Mouse (Mus musculus): ENCODE results near the gene Entpd1. TPM values are rescaled to one million over a fixed set of nuclear protein-coding genes. Genes with fewer than 3 reads are reported as not detected.
"Not testable (repeated sequence)": the region's sequence is repeated elsewhere in the genome, so short reads cannot be mapped to it uniquely, and the experiment has no call there.

Gene Entpd1
- polyA plus RNA-seq, 1 experiment from 2014 or later: 10.0 TPM

DNA sequence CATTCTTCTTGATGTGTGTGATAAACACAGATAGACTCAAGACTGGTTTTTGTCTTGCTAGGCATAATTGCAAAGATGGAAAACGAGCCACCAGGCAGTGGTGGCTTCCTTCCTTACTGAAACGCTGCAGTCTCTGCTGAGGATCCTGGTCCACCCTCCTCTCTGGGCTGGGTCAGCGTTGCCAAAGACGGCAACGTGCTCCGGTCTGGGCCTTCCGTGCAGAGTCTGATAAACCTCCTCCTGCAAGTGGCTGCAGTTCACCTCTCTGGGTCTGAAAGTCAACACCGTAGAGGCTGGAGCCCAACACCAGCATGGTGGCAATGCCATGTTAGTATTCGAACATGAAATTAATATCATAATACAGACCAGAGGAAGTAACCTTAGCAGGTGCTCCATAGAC lies 7.0 kb upstream of the Entpd1 start:
- no peaks in the 10 kb centered on the region for H3K9me3 ChIP-seq (ENCODE audit: control insufficient read depth, low read length)
- no peaks in the 10 kb centered on the region for H3K27me3 ChIP-seq (ENCODE audit: control insufficient read depth, insufficient read depth, low read length)
- H3K36me3 ChIP-seq (ENCODE audit: control insufficient read depth, insufficient read depth, low read length): peaks cover 5% of the 10 kb centered on the region; the same call in 1 of the 2 replicates
- no peak overlapping the region for H3K9ac ChIP-seq (ENCODE audit: low read length)
- DNase-seq (ENCODE audit: low spot score) (no peak), ATAC-seq (ENCODE audit: low FRiP score, low TSS enrichment) (no peak)
- no peaks in the 10 kb centered on the region for H3K4me1 ChIP-seq (replicated peaks; ENCODE audit: control insufficient read depth, insufficient read depth)
- no peak overlapping the region for H3K4me2 ChIP-seq (replicated peaks; ENCODE audit: low read depth)
- WGBS: 90% methylated on average over 9 of the region's 9 CpGs
- TF ChIP-seq EP300 (optimal IDR thresholded peaks at IDR 0.05): no peak
- TF ChIP-seq CTCF (IDR thresholded peaks at IDR 0.05; ENCODE audit: low read depth): no peak
- H3K27ac ChIP-seq (replicated peaks): no peak overlapping the region
- H3K4me3 ChIP-seq (ENCODE audit: low read depth, low read length): no peak overlapping the region

- no peak for DNase-seq (ENCODE audit: low spot score)
- 84% methylated on average over 6 of the region's 6 CpGs for WGBS
- H3K36me3 ChIP-seq (ENCODE audit: control insufficient read depth, insufficient read depth, low read length): peaks cover 5% of the 10 kb centered on the region; the same call in 1 of the 2 replicates
Measured at GRCm38 (mm10) chr19:40607676-40608075, 4.5 kb upstream of the Entpd1 start.

DNA sequence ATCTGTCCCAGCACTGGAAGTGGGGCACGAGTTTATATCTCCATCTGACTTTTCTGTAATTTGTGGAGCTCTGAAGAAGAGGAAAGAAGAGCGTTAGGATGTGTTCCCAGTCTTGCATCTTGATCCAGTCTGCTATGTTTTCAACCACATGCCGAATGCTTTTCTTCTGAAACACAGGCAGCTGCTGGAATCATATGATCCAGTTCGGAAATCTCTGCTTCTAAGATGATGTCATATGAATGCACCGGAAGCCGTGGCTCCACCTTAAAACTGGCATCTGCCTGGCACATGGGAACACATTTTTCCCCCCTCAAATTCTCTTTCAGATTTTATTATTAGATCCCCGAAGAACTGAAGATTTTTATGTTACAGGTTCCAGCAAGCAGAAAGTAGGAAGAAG lies 2.6 kb downstream of the Entpd1 start:
- TF ChIP-seq CTCF (IDR thresholded peaks at IDR 0.05; ENCODE audit: low read depth) (no peak), EP300 (optimal IDR thresholded peaks at IDR 0.05) (no peak)
- Histone ChIP-seq H3K4me2 (replicated peaks; ENCODE audit: low read depth) (no peak overlapping the region), H3K9me3 (ENCODE audit: control insufficient read depth, low read length) (no peaks in the 10 kb centered on the region), H3K27ac (replicated peaks) (no peak overlapping the region), H3K4me1 (replicated peaks; ENCODE audit: control insufficient read depth, insufficient read depth) (no peaks in the 10 kb centered on the region), H3K4me3 (ENCODE audit: low read depth, low read length) (no peak overlapping the region), H3K9ac (ENCODE audit: low read length) (no peak overlapping the region), H3K27me3 (ENCODE audit: control insufficient read depth, insufficient read depth, low read length) (no peaks in the 10 kb centered on the region), H3K36me3 (ENCODE audit: control insufficient read depth, insufficient read depth, low read length) (no peaks in the 10 kb centered on the region)
- ATAC-seq (ENCODE audit: low FRiP score, low TSS enrichment) (no peak), DNase-seq (ENCODE audit: low spot score) (no peak)
- WGBS: 58% methylated on average over 7 of the region's 7 CpGs

More at GRCm38 (mm10) chr19:40607676-40608075, 4.5 kb upstream of the Entpd1 start:
- H3K4me3 ChIP-seq (ENCODE audit: low read depth, low read length): no peak overlapping the region
- no peak for ATAC-seq (ENCODE audit: low FRiP score, low TSS enrichment)
- TF ChIP-seq CTCF (IDR thresholded peaks at IDR 0.05; ENCODE audit: low read depth) (no peak), EP300 (optimal IDR thresholded peaks at IDR 0.05) (no peak)
- H3K9ac ChIP-seq (ENCODE audit: low read length): no peak overlapping the region
- no peaks in the 10 kb centered on the region for H3K9me3 ChIP-seq (ENCODE audit: control insufficient read depth, low read length)
- H3K4me1 ChIP-seq (replicated peaks; ENCODE audit: control insufficient read depth, insufficient read depth): no peaks in the 10 kb centered on the region
- no peak overlapping the region for H3K27ac ChIP-seq (replicated peaks)
- H3K4me2 ChIP-seq (replicated peaks; ENCODE audit: low read depth): no peak overlapping the region
- H3K27me3 ChIP-seq (ENCODE audit: control insufficient read depth, insufficient read depth, low read length): no peaks in the 10 kb centered on the region

GRCm38 (mm10) chr19:40616021-40616420 lies 3.9 kb downstream of the Entpd1 start:
- no peaks in the 10 kb centered on the region for H3K36me3 ChIP-seq (ENCODE audit: control insufficient read depth, insufficient read depth, low read length)
- no peak for DNase-seq (ENCODE audit: low spot score)
- no peaks in the 10 kb centered on the region for H3K9me3 ChIP-seq (ENCODE audit: control insufficient read depth, low read length)
- 74% methylated on average over 7 of the region's 7 CpGs for WGBS
- H3K9ac ChIP-seq (ENCODE audit: low read length): no peak overlapping the region
- no peak for TF ChIP-seq EP300 (optimal IDR thresholded peaks at IDR 0.05)
- TF ChIP-seq CTCF (IDR thresholded peaks at IDR 0.05; ENCODE audit: low read depth): no peak
- no peak overlapping the region for H3K4me2 ChIP-seq (replicated peaks; ENCODE audit: low read depth)
- no peak overlapping the region for H3K27ac ChIP-seq (replicated peaks)
- no peaks in the 10 kb centered on the region for H3K4me1 ChIP-seq (replicated peaks; ENCODE audit: control insufficient read depth, insufficient read depth)
- H3K4me3 ChIP-seq (ENCODE audit: low read depth, low read length): no peak overlapping the region
- no peaks in the 10 kb centered on the region for H3K27me3 ChIP-seq (ENCODE audit: control insufficient read depth, insufficient read depth, low read length)
- no peak for ATAC-seq (ENCODE audit: low FRiP score, low TSS enrichment)

- H3K27ac ChIP-seq (replicated peaks); H3K27me3 ChIP-seq (ENCODE audit: control insufficient read depth, insufficient read depth, low read length); ATAC-seq (ENCODE audit: low FRiP score, low TSS enrichment); DNase-seq (ENCODE audit: low spot score); H3K4me1 ChIP-seq (replicated peaks; ENCODE audit: control insufficient read depth, insufficient read depth); H3K4me3 ChIP-seq (ENCODE audit: low read depth, low read length); H3K9ac ChIP-seq (ENCODE audit: low read length); H3K9me3 ChIP-seq (ENCODE audit: control insufficient read depth, low read length); H3K4me2 ChIP-seq (replicated peaks; ENCODE audit: low read depth); H3K36me3 ChIP-seq (ENCODE audit: control insufficient read depth, insufficient read depth, low read length): not testable (repeated sequence)
- 55% methylated on average over 9 of the region's 26 CpGs for WGBS
Measured at GRCm38 (mm10) chr19:40621616-40622015, 9.4 kb downstream of the Entpd1 start.

DNA sequence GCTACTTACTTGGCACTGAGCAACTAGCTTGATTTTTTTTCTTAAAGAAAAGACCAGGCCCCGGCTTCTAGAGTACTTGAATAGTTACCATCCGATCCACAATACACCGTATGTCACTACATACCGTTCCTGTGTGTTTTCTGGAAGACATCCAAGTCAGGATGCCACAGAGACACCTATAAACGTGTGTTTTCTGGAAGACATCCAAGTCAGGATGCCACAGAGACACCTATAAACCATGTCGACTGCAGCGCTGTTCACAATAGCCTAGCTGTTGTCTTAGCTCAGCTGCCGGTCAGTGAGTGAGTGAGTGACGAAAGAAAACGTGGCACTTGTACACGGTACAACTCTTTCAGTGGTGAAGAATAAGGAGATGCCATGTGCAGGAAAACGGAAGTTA lies 13.8 kb downstream of the Entpd1 start:
- Histone ChIP-seq H3K27me3 (ENCODE audit: control insufficient read depth, insufficient read depth, low read length) (no peaks in the 10 kb centered on the region), H3K27ac (replicated peaks) (no peak overlapping the region), H3K4me3 (ENCODE audit: low read depth, low read length) (no peak overlapping the region), H3K4me1 (replicated peaks; ENCODE audit: control insufficient read depth, insufficient read depth) (no peaks in the 10 kb centered on the region), H3K9ac (ENCODE audit: low read length) (no peak overlapping the region), H3K9me3 (ENCODE audit: control insufficient read depth, low read length) (no peaks in the 10 kb centered on the region), H3K36me3 (ENCODE audit: control insufficient read depth, insufficient read depth, low read length) (no peaks in the 10 kb centered on the region), H3K4me2 (replicated peaks; ENCODE audit: low read depth) (no peak overlapping the region)
- 52% methylated on average over 12 of the region's 12 CpGs for WGBS
- ATAC-seq (ENCODE audit: low FRiP score, low TSS enrichment): no peak
- TF ChIP-seq CTCF (IDR thresholded peaks at IDR 0.05; ENCODE audit: low read depth): no peak
- TF ChIP-seq EP300 (optimal IDR thresholded peaks at IDR 0.05): no peak
- DNase-seq (ENCODE audit: low spot score): no peak

Measured in stomach, postnatal 0 days (tissue).